Mouse (Mus musculus): ENCODE measurements around the gene Dbt.
"Not testable (repeated sequence)": the region's sequence is repeated elsewhere in the genome, so short reads cannot be mapped to it uniquely, and the experiment has no call there.

Gene Dbt

DNA sequence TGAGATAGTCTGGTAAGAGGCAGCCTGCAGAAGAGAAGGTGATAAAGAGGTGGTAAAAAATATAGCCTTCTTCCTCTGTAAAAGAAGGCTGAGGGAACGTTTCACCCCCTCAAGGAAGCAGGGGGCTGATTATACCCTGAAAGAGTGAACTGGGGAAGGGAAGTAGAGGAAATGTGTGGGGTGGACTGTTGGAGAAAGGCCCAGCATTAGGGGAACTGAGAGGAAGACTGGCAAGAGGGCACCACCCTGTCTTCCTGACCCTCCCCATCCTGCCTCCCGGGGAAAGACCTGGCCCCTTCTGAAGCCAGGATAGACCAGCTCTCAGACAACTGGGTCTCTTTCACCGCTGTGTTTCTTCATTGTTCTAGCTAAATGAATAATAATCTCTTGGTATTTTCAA lies 29.7 kb downstream of the Dbt start:
- DNase-seq, result no peak

DNA sequence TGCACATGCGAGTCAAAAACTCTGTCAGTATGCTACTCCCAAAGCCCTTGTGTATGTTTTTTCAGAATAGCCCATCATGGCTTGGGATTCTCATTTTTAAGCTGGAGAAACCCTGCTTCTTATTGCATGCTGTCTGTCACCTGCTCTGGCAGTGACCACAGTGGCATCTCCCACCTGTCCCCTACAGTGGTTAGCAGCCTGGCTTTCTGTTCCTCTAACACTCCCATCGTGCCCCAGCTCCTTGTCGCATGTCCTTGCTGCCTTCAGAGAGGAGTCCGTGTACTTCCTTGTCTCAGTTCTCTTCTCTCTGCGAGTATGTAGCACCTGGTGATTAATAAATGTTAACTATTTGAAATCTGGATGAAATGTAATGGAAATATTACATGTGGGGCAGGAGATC lies 34.6 kb downstream of the Dbt start:
- DNase-seq, result no peak

DNA sequence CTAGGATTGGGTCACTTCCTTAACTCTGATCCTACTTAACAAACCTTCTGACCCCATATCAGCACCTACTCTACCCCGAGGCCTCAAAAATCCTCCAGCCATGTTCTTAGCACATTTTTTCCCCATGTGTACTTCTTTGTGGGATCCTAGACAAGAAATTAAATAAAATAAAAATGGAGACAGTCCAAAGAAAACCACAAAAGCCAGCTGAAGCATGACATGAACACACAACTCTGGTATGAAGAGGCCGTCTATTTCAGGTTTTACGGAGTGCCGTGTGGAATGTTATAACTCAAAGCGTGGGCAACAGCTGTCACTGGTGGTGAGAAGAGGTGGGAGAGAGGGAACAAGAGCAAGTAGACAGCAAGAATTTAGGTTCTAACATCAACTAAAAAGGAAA lies 38.5 kb downstream of the Dbt start:
- DNase-seq, result no peak

DNA sequence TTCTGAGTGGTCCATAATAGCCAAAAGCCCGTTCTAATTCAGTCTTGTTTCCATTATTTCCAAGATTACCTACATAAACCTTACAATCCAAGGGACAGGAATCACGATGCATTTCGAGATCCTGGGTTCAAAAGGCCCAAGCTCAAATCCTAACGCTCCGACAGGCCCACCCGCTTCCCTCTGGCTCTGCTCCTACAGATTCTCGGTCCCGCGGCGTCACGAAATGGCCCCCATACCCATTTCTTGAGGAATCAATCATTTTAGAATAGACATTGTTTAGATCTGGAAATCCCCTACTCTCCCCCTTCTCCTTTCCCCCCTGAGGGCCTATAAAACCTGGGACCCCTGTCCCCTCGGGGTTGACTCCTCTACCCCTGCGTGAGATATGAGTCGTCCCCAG lies 48.4 kb downstream of the Dbt start:
- DNase-seq, result not testable (repeated sequence)

DNA sequence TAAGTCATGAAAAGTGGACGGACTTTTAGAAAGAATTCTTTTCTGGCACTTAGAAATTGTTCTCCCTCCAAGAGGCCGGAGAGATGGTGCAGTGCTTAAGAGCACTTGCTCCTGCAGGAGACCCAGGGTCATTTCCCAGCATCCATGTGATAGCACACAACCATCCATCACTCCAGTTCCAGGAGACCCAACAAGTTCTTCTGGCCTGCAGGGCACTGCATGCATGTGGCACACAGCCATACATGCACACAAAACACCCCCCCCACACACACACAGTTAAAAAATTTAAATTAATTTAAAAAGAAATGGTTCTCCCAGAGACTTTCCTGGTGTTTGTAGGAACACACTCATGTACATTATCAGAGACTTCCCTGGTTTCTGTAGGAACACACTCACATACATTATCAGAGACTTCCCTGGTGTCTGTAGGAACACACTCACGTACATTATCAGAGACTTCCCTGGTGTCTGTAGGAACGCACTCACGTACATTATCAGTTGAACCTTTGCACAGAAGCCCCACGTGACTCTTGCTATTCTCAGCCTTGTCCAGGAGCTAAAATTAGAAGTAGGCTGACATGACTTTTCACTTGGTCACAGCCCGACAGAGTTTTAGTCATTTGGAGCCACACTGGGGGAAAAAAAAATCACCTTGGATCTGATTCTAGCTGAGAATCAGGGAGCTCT lies 49.7 kb downstream of the Dbt start, which contains the start of gene Lrrc39:
Gene Lrrc39 (plus strand): TSS at position 566 of the 687 bp plus-strand sequence.
- no peak for DNase-seq

DNA sequence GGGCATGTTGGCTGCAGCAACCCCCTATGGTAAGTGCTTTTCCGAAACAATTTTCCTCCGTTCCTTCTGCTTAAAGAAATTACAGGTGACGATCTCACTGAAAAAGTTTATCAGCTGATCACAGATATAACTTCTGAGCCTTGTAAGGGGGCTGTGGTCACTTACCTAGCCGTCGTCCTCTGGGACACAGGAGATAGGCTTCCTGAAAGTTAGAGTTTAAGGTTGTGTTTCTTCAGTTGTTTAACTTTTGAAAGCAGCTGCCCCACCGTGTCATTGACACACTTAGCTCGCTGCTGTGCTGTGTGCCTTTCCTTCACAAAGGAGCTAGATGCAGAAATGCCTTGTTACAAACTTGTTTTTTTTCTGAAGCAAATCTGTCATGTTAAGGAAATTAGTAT lies 50.2 kb downstream of the Dbt start:
- no peak for DNase-seq

DNA sequence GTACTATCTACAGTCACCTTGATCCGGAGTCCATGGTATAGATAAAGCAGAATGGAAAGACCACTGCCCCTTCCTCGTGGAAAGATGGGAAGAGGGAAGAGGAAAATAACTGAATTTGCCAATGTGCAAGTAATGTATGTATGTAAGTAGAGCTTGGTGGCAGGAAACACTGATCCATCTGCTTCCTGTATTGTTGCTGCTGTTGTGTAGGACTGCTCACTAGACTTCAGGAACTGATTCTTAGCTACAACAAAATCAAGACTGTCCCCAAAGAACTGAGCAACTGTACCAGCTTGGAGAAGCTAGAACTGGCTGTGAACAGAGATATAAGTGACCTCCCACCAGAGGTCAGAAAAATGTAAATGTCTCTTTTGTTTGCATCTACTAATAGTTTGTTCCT lies 57.8 kb downstream of the Dbt start:
- no peak for DNase-seq

DNA sequence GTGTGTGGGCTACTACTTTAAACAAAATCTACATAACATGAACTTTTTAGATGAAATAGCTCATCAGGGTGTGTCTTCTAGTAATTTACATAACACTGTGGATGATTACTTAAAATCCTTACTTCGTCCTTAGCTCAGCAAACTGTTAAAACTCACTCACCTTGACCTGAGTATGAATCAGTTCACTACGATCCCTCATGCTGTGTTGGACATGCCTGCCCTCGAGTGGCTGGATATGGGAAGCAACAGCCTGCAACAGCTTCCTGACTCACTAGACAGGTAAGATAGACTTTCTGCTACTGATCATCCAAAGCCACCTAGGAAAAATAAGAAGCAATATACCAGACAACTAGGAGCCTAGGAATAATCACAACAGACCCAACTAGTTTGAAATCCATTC lies 64.4 kb downstream of the Dbt start:
- peak; percentile 26 for DNase-seq

DNA sequence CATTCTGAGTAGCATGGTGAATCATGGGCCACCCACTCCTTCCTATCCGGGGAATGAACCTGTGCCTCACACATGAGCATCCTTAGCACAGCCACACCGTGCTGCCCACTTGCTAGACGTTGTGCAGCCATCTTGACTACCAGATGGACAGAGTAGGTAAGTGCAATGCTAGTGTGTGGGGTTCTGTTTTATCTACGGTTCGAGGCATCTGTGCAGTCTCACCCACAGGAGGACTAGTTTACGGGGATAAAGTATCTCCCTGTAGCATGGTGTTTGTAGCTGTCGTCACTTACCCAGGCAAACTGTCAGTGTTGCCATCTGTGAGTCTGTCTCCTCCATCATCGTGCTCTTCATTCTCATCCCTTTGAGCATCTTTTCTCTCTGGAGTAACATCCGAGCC lies 69.3 kb downstream of the Dbt start:
- DNase-seq, result no peak

DNA sequence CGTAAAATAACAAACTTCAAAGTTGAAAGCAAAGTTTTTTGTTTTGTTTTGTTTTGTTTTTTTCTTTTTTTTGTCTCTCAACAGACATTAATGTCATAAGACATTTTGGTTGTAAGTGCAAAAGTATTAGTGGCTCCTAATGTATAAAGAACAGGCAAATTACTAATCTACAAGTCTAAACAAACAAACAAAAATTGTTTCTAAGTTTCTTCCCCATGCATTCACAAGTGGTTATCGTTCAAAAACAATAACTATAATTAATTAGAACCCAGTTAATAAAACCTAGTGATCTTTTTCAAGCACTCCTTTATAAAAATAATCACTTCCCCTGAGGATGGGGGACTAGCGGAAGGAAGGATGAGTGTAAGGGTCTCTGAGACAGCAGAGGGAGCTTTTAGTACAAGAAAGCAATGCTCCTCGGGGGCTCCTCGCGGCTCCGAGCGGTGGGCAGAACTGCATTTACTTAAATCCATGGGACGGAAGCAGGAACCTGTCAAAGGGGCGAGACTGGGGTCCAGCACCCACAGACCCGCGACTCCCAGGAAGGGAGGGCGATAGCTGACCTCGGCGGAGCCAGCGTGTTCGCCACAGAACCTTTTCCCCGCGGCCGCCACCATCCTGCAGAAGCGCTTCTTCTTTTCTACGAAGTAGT lies 81.3 kb downstream of the Dbt start:
- no peak for DNase-seq

DNA sequence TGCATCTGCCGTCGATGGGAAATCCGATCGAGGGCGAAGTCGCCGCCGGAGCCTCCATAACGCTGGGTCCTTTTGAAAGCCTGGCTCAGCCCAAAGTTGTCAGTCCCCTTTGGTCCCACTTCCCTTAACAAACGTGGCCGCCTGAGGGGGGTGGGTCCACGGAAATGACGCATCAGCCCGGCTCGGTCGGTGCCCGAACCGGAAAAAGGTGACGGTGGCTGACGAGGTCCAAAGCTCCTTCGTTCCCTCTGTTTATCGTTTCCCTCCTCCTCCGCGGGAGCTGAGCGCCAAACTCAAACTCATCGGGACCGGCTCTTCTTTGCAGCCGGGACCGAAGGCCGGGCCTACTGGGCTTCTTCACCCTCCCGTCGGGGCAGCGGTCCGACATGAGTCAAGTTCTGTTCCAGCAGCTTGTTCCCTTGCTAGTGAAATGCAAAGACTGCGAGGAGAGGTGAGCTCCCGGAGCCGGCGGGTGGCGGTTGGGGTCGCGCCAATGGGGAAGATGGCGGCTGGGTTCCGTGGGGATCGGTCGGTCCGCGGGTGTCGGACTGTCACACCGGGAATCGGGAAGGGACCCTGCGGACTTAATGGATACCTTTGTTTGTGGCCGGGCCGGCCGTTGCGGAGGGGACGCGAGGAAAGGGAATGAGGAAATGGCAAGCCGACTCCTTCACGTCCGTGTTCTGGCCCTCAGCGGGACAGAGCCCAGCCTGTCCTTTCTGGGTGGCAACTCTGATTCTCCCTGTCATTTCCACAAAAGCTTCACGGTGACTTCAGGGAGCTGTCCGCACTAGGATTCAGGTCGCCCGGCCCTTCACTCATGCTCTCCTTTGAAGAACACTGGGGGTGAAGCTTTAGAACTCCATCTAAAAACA lies 82.1 kb downstream of the Dbt start, which contains the start of gene Sass6:
Gene Sass6 (plus strand): TSS at position 255 of the 875 bp plus-strand sequence.
- DNase-seq, result peak; percentile 98

DNA sequence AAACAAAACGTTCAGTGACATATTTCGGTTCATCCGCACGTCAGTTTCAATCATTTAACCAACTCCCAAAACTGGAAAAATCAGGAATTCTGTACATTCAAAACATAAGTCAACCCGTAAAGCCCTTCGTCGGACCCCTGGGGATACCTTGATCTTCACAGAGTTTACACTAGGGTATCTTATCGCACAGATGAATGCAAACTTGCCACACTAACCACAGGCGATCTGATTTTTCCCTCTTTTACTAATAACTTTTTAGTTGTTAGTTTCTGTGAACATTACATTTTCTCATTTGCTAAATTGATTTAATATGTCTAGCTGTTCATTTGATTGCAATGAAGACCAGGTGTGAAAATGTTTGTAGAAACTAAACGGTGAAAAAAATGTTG lies 82.7 kb downstream of the Dbt start:
- no peak for DNase-seq

Measured in kidney, adult 9 months (tissue).